Mouse (Mus musculus) thymus, postnatal 10 days (tissue): Measurements from ENCODE around the gene Anks1.

Source experiments
- DNase-seq, 2 experiments: peaks; one replicate each; pipeline ENCODE4 v3.0.0; 2021; ENCODE audit warnings: low spot score in 2 of 2

Anks1 gene

DNA sequence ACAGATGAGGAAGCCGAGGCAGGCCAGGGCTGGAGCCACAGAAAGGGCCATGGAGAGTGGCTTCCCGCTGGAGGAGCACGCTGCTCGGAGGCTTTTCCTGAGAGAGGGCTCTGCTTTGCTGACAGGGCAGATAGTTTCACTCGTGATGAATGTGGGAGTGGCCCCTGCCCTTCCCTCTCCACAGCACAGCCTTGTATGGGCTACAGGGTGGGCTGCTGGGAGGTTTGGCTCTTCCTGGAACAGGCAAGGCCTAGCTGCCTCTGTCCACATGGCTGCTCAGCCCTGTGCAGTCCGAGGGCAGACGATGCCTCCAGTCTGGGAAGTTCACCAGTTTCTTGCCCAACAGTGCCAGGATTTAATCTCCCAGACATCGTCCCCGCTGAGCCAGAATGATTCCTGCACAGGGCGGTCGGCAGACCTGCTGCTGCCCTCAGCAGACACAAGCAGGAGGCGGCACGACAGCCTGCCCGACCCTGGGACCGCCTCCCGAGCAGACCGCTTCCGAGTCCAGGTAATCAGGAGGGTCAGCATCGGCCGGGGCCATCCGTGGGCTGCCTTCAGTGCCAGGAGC, 143.3 kb downstream of the Anks1 start:
- no peak for DNase-seq

GRCm38 (mm10) chr17:28058346-28058745, 149.2 kb downstream of the Anks1 start:
- no peak for DNase-seq

- no peak for DNase-seq
Measured at GRCm38 (mm10) chr17:28060681-28061080, 151.6 kb downstream of the Anks1 start.

DNA sequence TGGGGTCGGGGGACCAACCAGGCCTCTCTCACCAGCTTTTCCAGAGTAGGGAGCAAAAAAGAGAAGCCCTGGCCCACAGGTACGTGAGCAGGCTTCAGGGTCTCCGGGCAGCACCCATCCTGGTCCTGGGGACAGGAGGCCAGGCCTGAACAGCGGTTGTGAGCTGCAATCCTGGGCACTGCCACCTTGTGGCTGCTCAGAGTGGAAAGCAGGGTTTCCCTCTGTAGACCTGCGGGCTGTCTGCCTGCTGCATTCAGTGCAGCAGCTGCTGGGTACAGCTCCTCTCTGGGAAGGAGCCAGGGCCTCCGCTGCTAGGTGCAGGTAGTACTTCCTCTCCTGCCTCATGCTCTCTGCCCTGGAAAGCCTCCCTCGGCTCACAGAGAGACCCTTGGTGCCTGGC, 152.4 kb downstream of the Anks1 start:
- DNase-seq: no peak

- no peak for DNase-seq
Measured at GRCm38 (mm10) chr17:28062710-28063109, 153.6 kb downstream of the Anks1 start.

DNA sequence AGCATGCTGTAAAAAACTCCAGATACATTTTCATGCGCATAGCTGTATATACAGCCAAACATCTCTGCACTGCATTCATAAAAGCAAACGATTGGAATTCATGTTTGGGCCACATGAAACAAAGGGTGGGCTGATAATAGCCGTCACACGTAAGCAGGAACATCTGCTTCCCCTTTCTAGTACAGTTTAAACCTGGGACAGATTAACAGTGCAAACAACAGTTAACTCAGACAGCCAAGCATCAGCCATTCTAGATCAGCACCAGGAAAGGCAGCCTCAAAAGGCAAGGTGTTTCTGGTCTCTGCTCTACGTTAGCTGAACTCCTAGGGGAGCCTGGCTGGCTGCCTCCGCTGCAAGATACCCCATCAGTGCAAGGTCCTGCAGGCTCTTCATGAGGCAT, 154.1 kb downstream of the Anks1 start:
- DNase-seq: no peak

DNA sequence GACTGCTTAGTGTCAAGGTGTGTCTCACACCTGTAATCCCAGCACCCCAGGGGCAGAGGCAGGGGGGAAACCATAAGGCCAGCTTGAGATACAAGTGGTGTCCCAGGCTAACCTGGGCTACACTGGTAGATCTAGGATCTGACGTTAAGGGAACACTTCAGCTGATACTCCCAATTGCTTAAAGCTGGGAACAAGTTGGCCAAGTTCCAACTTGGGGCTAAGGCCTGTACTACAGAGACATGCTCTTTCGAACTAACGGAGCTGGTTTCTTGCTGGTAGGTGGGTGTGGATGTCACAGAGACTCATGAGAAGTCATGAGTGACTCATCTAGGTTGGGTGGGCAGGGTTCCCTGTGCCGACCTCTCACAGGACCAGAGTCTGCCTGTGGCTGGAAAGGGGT, 158.2 kb downstream of the Anks1 start:
- DNase-seq: no peak

DNA sequence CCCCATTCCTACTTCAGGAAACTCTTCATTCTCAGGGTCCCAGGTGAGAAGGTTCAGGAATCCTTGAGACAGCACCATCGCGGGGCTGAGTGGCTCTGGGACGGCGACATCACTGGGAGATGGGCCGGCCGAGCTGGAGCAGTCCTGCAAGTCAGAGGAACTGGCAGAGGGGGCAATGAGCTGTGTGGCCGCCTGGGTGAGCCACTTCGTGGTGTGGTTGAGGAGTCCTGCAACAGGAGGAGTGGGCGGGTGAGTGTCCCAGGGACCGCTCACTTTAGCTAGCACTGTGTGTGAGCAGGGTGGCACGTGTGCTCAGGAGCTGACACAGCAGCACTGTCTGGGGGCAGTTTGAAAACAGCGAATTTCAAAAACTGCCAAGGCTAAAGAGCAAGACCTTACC, 160.3 kb downstream of the Anks1 start:
- DNase-seq: no peak

DNA sequence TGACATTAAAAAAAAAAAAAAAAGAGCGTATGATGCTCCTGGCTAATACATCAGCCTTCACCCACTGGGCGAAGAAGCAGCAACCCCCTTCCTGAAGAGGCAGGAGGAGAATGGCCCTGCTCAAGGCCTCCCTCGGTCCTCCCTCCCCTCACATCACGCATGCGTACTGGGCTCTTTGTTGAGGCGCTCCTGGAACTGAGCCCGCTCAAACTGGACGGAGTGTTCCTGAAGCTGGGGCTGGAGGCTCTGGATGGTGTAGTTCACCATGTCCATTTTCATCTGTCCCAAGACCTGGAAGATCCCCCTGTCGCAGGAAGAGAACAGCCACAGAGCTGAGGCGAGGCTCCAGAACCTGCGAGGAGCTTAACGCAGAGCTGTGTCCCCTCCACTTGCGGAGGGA, 161.2 kb downstream of the Anks1 start:
- no peak for DNase-seq

DNA sequence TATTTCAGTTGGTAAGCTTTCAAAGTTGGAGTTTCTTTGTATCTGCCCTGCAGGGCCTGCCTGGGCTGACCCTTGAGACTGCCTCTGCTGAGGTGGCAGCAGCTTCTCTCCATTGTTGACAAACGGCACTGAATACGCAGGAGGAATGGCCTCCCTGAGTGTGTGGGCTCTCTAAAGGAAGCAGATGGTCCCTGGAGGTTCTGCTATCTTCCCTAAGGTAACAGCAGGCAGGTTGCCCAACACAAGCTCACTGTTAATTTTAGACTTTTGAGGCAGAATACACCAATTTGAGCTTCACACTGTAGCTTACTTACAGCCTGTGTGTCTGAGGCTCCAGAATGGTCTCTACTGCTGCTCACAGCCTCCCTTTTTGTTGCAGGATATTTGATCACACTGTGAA, 163.6 kb downstream of the Anks1 start:
- DNase-seq: no peak

DNA sequence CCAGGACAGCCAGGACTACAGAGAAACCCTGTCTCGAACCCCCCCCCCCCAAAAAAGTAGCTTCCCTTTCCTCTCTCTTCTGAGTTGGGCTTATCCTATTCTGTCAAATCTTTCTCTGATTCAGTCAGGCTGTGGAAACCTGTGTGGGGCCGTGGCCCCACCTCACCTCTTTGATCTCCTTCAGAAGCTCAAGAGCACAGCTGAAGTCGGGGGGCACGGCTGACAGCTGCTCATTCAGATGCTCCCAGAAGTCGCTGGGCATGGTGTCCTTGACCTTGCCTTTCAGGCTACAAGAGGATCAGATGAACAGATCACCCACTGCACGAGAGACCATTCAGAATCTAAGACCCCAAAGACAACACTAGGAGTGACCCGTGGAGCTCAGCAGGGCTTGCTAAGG, 165.4 kb downstream of the Anks1 start:
- peak; percentile 40 to 49 for DNase-seq

DNA sequence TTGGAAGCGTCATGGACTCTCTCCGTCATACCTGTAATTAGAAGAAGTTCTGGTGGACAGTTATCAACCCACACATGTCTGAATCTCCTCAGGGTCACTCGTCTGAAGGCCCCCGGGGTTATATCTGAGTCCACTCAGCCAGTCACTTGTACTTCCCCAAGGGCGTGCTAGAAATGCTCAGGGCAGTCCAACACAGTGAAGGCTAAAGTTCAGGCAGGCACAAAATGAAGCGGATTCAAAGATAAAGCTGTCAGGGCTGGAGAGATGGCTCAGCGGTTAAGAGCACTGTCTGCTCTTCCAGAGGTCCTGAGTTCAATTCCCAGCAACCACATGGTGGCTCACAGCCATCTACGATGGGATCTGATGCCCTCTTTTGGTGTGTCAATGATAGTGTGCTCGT, 168.9 kb downstream of the Anks1 start:
- no peak for DNase-seq

DNA sequence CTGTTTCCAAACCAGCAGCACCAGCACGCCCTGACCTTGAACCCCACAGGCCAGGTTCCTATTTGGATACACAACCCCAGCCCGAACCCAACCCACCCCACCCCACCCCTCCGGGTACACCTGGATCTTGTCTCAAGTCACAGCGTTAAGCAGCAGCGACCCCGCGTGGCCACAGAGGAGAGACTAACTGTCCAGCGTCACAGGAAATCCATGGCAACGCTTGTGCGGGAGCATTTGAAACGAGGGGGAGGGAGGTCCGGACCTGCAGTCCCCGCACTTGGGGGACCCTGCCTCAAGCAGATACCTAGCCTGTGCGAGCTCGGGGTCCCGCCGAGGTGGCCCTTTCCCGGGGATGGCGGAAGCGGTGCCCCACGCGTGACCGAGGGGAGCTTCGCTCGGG, 170.5 kb downstream of the Anks1 start:
- DNase-seq: peak; percentile 83 to 95

GRCm38 (mm10) chr17:28080045-28080816, 171.1 kb downstream of the Anks1 start, which contains the start of gene Tcp11:
Gene Tcp11 (minus strand): TSS chr17:28080639.
- DNase-seq: peak; percentile 79 to 83

GRCm38 (mm10) chr17:28080817-28081165, 171.7 kb downstream of the Anks1 start:
- no peak for DNase-seq

DNA sequence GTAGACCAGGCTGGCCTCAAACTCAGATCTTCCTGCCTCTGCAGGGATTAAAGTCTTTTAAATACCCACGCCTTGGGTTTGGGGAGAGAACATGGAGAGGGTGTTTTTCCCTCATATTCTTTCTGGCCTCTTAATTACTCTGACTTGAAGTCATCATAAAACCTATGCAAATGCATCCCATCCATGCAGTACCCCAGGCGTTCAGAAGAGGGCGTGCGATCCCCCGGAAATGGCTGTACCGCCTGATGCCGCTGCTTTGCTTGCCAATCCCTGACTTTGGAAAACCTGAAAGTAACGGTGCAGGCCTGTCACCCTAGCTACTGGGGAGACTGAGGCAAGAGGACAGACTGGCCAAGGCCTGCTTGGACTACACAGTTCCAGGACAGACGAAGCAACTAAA, 172.3 kb downstream of the Anks1 start:
- peak; percentile 20 to 36 for DNase-seq

GRCm38 (mm10) chr17:28081856-28082255, 172.8 kb downstream of the Anks1 start:
- no peak for DNase-seq

- DNase-seq: no peak
Measured at GRCm38 (mm10) chr17:28082863-28083262, 173.8 kb downstream of the Anks1 start.

- DNase-seq: no peak
Measured at GRCm38 (mm10) chr17:28084395-28084905, 175.3 kb downstream of the Anks1 start.

GRCm38 (mm10) chr17:28084964-28085363, 175.9 kb downstream of the Anks1 start:
- DNase-seq: peak; percentile 84 to 97

GRCm38 (mm10) chr17:28087430-28087829, 178.3 kb downstream of the Anks1 start:
- no peak for DNase-seq

DNA sequence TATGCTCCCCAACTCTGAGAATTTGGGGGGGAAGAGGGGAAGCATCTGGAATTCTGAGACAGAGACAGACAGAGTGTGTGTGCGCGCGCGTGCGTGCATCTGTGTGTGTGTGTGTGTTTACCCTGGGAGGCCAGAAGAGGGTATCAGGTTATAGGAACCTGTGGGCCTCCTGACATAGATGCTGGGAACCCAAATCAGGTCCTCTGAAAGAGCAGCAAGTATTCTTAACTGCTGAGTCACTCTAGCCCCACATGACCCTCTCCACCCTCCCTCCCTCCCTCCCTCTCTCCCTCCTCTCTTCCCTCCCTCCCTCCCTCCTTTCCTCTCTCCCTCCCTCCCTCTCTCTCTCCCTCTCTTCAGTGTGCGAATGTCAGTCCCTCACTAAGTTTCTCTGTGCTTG, 179.6 kb downstream of the Anks1 start:
- no peak for DNase-seq

- DNase-seq: no peak
Measured at GRCm38 (mm10) chr17:28092297-28092696, 183.2 kb downstream of the Anks1 start.
